Mouse (Mus musculus) thymus, postnatal 25 days (tissue): ENCODE results near the gene Pnliprp2.

Experiments
- DNase-seq: peaks from one replicate; pipeline ENCODE4 v3.0.0; 2022

Gene Pnliprp2

GRCm38 (mm10) chr19:58759423-58759822, at the start of gene Pnliprp2:
Pnliprp2 (plus strand) TSS chr19:58759719.
- DNase-seq: no peak

DNA sequence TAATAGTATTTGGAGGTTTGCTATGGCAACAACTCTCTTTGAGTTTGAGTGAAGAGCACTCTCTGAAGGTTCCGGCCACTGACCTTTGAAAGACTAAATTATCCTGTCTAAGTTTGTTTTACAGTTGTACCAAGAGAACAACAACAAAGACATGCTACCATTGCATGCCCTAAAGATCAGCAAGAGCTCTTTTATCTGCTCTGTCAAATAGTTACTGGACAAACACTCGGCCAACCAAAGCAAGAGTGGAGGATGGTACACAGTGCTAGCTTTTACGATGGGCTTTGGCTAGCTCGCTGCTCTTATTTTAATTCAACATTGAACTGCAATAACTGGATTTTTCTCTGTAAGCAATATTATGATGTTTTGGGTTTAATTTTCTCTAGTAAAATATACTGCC, 41.6 kb upstream of the Pnliprp2 start:
- DNase-seq: no peak

- DNase-seq: no peak
Observed at GRCm38 (mm10) chr19:58720439-58720838, 39.1 kb upstream of the Pnliprp2 start.

GRCm38 (mm10) chr19:58726551-58726950, 33.0 kb upstream of the Pnliprp2 start:
- no peak for DNase-seq

DNA sequence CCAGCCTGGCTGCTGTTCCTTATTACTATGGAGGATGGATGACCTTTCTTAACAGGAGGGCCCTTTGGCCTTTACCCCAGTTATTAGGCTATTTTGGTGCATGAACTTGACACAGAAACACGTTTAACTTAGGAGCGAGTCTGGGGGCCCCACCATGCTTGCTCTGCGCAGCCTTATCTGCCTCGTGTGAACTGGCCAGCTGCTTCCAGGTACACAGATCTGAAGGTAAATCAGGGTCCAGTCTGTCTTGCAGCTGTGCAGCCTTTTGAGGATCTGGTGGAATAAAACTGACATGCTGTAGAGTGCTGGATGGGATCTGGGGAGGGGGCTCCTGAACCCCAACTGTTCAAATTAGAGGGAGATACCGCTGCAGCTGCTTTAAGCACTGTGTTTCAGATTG, 31.8 kb upstream of the Pnliprp2 start:
- no peak for DNase-seq

DNA sequence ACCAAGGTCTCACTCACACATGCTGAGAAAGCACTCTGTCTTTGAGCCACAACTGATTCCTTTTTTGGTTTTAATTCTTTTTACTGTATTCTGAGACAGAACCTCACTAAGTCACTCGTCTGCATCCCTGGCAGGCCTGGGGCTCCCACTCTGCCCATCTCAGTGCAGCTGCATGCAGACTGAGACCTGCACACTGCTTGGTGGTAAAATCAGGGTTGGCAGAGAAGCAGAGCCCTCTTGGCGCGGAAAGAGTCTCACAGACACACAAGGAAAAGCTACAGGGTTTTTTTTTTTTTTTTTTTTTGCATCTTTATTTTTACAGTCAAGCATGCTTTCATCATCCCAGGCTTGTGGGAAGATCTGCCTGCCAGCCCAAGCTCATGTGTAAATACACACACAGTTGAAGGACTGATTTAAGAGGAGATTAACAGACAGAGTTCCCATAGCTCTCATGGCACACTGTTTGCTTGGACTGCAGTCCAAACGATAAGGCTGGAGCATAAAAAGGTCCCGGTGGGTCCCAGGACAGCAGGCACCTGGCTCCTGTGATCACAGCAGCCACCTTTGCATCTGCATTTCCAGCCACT, 31.0 kb upstream of the Pnliprp2 start, which contains the start of gene Pnliprp1:
Gene Pnliprp1 (plus strand): TSS at position 443 of the 587 bp plus-strand sequence.
- no peak for DNase-seq

- no peak for DNase-seq
Observed at GRCm38 (mm10) chr19:58733216-58733615, 26.3 kb upstream of the Pnliprp2 start.

DNA sequence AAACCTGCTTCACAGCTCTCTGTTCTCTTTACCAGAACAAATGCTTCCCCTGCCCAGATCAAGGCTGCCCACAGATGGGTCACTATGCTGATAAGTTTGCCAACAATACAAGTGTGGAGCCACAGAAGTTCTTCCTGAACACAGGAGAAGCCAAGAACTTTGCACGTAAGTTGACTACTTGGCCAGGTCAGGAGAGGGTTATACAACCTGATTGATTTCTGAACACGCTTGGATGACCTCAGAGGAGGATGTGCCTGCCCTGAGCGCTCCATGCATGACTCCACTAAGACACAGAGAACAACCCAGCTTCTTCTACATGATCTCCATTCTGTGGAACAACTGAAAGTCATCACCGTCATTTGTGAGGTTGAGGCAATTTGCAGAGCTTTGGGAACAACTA, 21.4 kb upstream of the Pnliprp2 start:
- no peak for DNase-seq

DNA sequence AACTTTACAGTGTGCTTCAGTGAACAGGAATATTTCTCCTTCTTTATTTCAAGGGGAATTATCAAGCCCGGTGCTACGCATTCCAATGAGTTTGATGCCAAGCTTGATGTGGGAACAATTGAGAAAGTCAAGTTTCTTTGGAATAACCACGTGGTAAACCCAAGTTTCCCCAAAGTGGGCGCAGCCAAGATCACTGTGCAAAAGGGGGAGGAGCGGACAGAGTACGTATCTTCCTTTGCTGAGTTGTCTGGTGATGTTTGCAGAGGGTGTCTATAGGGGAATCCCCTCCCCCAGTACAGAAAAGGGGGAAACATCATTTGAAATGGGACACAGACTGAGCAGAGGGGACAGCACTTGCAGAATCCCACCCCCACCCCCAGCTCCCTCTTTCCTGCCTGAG, 18.5 kb upstream of the Pnliprp2 start:
- DNase-seq: no peak

GRCm38 (mm10) chr19:58742711-58743110, 16.8 kb upstream of the Pnliprp2 start:
- no peak for DNase-seq

GRCm38 (mm10) chr19:58743736-58744135, 15.8 kb upstream of the Pnliprp2 start:
- no peak for DNase-seq

DNA sequence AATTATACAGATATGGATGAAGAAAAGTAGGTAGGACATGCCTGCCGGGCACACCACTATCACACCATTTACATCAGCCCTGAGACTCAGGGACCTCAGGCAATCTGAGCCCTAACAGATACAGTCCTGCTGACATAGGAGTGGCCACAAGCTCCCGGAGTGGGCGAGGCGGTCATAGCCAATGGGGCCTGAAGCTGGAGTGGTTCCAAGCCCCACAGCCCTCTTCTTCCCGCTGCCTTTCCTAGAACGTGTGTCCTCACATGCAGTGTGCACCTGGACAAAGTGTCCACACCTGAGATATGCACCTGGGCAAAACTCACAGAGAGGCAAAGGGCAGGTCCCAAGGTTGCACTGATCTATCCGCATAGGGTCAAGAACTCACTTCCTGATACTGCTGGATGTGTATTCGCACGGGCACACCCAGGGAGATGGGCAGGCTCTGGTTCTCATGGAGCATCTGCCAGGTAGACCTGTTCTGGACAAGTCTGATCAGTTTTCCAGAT, 12.0 kb upstream of the Pnliprp2 start:
- DNase-seq: no peak

- no peak for DNase-seq
Observed at GRCm38 (mm10) chr19:58750822-58751221, 8.7 kb upstream of the Pnliprp2 start.

GRCm38 (mm10) chr19:58751504-58751903, 8.0 kb upstream of the Pnliprp2 start:
- DNase-seq: no peak

DNA sequence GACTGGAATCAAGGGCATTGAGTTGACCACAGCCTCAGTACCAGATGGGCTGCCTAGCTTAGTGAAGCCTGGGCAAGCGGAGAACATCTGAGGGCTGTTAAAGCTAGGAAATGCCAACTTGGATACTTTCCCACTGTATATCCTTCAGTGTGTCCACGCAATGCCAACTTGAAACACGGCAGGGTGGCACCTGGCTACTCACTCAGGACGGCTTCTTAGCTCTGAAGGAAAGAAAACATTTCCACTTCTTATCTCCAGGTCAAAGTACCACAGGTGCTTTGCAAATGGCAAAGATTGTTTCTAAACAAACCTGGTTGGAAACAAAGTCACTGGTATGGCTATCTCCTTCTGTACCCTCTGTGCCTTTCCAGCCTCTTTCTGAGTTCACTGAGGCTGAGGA, 648 bp upstream of the Pnliprp2 start:
- DNase-seq: no peak

- DNase-seq: no peak
Observed at GRCm38 (mm10) chr19:58762316-58762715, 2.8 kb downstream of the Pnliprp2 start.

- no peak for DNase-seq
Observed at GRCm38 (mm10) chr19:58762848-58763541, 3.5 kb downstream of the Pnliprp2 start.

GRCm38 (mm10) chr19:58767329-58767728, 7.8 kb downstream of the Pnliprp2 start:
- DNase-seq: no peak

DNA sequence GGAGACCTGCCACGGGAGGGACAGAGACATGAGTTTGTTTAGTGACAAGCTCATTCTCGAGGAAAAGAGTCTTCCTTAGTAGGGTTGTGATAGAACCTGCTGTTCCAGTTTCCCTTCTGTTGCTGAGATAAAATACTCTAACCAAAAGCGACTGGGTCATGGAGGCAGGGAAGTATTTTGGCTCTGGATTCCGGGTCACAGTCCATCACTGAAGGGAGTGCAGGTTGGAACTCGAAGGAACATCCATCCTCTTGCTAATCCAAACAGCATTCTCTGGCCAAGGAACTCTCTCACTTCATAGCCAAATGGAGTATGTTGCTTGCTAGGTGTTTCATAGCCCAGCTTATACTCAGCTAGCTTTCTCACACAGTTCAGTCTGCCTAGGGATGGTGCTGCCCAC, 16.9 kb downstream of the Pnliprp2 start:
- no peak for DNase-seq

DNA sequence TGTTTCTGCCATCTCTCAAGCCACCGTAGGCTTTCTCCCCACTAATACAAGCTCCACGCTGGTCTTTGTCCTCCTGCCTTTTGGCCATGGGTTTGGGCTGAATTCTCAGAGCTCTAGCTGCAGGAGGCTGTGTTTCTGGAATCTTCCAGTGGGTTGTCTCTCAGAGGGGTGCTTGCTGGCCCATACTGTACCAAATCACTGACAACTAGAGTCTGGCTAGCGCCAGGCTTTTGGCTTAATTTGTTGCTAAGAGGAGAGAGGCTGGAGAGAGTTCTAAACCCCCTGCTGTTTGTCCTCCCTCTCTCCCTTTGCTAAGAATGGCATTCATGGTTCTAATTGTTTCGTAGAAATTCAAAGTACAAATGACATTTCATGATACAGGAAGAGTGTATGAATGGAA, 22.0 kb downstream of the Pnliprp2 start:
- no peak for DNase-seq

DNA sequence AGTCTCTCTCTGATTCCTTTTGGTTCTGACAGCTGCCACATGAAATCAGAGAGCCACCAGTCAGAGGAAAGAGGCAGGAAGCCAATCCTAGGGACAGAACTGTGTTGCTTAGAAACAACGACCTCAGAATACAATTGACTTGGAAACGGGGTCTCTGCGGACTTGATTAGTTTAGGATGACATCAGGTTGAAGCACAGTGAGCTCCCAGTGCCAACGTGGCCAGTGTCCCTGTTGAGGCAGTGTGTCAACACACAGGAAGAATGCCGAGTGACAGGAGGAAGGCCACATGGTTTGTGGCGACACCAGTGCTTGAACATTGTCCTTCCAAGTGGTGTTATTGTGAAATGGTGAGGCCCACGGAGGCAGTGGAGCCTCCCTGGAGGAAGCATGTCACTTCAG, 24.4 kb downstream of the Pnliprp2 start:
- DNase-seq: no peak

- no peak for DNase-seq
Observed at GRCm38 (mm10) chr19:58789194-58789593, 29.7 kb downstream of the Pnliprp2 start.

DNA sequence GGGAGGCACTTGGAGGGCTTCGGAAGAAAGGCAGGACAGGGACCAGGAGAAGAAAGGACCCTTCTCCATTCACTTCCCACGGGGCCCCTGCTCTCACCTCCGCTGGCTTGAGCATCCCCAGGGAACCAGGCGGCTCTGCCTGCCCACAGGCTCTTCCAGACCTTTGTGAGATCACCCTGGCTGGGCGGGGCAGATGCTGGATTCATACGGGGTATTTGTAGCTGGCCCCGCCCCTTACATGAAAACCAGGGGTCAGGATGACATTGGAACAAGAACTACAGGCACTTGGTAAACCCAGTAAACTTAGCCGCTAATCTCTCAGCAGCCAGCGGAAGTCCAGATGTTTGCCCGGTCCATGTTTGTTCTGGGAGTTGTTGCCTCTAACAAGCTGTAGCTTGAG, 34.8 kb downstream of the Pnliprp2 start, which contains the start of gene 1700019N19Rik:
Gene 1700019N19Rik (minus strand): TSS at position 178 of the 400 bp plus-strand sequence.
- DNase-seq: no peak

DNA sequence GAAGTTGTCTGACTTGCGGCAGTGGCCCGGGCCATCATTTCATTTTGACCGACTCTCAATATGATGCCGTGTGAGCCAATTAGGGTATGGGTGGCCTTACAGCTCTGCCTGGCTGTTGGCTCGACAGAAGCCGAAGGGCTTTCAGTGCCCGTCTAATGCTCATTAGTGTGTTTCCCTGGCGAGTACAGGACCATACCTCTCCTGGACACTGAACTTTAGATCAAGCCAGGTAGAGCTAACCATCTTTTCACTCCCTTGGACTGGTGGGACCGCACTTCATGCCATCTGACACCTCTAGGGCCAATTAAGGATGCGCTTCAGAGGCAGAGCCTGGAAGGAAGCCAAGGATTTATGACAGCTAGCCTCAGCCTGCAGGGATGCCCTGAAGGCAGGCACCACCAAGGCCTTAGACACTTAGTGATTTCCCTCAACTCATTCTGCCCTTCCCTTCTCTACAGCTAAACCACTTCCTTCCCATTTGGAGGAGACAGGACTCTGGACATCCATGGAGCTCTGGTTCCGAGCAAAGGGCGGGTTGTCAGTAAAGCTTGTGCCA, 35.7 kb downstream of the Pnliprp2 start:
- DNase-seq: no peak
